Mouse (Mus musculus): Measurements from ENCODE around the gene Zswim5. TPM values are rescaled to one million over a fixed set of nuclear protein-coding genes. Genes with fewer than 3 reads are reported as not detected.

Gene Zswim5
- polyA plus RNA-seq (2012; rRNA removed; ENCODE audit: low replicate concordance) = 0.35 and 0.76 TPM in 2 replicates

DNA sequence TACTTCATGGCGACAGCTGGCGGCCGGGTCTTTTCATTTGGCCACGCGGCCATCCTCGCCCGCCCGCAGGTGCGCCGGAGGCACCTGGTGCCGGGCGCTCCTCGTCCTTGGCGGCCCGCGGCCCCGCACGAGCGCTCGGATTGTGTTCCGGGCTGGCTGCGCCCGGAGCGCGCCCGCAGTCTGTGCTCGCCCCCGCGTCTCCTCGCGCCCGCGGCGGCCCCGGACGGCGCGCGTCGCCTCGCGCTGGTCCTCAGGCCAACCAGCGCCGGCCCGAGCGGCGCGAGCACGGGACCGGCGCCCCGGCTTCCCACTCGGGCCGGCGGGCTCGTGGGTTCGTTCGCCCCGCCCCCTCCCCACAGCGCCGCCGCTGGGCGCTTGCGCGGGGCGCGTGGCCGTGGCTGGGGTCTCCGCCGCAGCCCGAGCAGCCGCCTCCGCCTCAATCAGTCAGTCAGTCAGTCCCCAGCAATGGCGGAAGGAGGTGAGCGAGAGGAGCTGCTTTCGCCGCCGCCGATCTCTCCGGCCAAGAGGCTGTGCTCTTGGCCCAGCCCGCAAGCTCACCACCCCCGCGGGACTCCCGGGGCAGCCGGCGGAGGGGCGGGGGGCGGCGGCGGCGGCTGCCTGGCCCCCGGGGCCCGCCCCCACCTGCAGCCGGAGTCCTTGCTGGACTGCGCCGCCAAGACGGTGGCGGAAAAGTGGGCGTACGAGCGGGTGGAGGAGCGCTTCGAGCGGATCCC, at the start of gene Zswim5:
Gene Zswim5 (plus strand): TSS at position 382 of the 734 bp plus-strand sequence.

DNA sequence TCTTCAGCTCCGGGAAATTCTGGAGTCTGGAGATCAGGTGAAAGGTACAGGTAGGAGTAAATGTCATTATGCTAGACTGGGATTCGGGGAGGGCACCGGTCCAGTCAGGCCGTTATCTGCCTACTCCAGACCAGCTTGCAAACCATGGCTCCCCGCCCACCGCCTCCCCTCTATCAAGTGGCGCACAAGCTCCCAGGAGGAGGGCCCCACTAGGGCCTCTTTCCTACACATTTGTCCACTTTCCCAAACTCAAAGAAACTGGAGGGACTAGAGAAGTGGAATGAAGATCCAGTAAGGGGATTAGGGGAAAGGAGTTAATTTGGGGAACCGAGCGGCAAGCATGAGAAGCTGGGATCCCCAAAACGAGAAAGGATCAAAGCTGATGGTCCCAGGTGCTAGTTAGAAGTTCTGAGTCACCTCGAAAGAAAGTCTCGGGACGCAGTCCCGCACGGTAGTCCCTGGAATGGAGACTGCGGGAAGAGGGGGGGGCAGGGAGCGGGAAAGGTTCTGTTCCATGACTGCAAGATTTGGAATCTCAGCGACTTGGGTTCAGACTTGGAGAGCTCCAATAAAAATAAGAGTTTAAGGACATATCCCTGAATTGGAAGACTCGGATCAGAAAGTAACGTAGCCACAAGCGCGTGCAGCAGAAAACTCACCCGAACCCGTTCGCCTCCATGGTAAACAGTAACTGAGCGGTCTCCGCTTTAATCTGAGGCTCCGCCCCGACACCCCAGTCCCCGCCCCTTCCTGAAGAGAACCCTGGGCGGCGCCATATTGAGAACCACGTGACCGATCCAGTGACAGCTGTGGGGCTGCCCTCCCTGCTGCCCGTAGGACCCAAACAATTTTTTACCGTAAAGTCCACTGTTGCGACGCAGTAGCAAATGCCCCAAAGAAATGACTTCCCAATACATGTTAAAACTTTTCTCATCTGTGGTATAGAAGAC, 116.8 kb downstream of the Zswim5 start, which contains the start of gene Urod:
Gene Urod (minus strand): TSS at position 742 of the 950 bp plus-strand sequence.

DNA sequence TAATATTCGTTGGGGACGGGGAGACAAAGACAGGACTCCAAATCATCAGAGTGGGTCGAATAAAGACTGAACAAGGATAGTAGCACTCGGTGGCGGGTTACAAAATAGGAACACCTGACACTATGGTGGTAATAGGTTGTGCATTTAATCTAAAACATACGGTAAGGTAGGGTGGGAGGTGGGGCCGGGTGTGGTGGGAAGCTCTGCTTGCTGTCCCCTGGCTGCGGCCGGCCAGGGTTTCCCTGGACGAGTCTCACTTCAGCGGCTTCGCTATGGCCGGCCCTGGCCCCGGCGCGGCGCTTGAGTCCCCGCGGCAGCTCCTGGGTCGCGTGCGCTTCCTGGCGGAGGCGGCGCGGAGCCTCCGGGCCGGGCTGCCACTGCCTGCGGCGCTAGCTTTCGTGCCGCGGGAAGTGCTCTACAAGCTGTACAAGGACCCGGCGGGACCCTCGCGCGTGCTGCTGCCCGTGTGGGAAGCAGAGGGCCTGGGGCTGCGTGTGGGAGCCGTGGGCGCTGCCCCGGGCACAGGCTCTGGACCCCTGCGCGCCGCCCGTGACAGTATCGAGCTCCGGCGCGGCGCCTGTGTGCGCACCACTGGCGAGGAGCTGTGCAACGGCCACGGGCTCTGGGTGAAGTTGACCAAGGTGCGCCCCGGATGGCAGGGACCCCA, 118.1 kb downstream of the Zswim5 start, which contains the start of gene Hectd3:
Gene Hectd3 (plus strand): TSS at position 187 of the 667 bp plus-strand sequence.

DNA sequence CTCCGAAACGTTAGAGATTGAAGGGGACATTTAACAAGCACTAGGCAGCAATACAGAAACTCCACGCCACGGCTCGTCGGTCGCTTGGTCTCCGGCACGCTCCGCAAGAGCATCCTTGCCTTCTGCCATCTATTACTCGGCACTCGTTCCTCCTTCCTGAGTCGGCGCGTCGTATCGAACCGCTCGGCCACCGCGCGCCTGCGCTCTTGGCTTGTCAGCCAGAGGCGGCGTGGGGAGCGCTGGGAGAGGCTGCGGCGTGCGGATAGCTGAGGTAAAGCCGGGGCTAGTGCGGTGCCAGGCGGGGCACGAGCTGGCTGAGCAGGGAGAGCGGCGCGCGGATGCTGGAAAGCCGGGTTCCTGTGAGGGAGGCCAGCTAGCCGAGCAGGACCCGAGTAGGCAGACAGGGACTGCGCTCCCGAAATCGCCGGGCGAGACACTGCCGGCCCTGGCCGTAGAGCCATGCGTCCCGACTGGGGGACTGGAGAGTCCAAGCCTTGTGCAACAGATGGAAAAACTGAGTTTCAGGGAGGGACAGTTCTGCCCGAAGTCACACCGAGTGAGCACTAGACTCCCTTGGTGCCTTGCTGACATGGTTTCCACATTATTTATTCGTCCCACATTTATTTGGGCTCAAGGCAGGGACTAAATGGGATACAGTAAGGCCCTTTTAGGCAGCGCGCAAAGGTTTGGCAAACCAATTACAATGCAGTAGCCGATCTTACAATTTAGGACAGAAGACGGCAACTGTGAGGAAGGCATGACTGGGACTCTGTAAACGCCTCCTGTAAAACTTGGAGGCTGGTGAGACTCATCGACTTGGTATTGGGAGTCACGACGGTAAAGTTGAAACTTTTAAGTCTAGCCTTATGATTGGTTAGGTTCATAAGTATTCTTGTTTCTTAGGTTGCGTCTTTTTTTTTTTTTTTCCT, 142.3 kb downstream of the Zswim5 start, which contains the start of gene Eif2b3:
Gene Eif2b3 (plus strand): TSS at position 197 of the 929 bp plus-strand sequence.

Other genes with a start within 250 kb of the Zswim5 start
- 1.8 and 2.9 TPM in 2 replicates for gene Nasp, start 249.4 kb upstream of the Zswim5 start, polyA plus RNA-seq (2012; rRNA removed; ENCODE audit: low replicate concordance)
- 558 and 588 TPM in 2 replicates for gene Akr1a1, start 225.7 kb upstream of the Zswim5 start, polyA plus RNA-seq (2012; rRNA removed; ENCODE audit: low replicate concordance)
- gene Prdx1, start 191.8 kb upstream of the Zswim5 start, polyA plus RNA-seq (2012; rRNA removed; ENCODE audit: low replicate concordance) = 46.5 and 208 TPM in 2 replicates
- 12.9 and 28.5 TPM in 2 replicates for gene Mmachc, start 169.0 kb upstream of the Zswim5 start, polyA plus RNA-seq (2012; rRNA removed; ENCODE audit: low replicate concordance)
- 25.2 and 47.6 TPM in 2 replicates for gene Ccdc163, start 168.9 kb upstream of the Zswim5 start, polyA plus RNA-seq (2012; rRNA removed; ENCODE audit: low replicate concordance)
- 3.0 and 3.9 TPM in 2 replicates for gene Tesk2, start 156.4 kb upstream of the Zswim5 start, polyA plus RNA-seq (2012; rRNA removed; ENCODE audit: low replicate concordance)
- 20.0 and 22.5 TPM in 2 replicates for gene Toe1, start 69.7 kb upstream of the Zswim5 start, polyA plus RNA-seq (2012; rRNA removed; ENCODE audit: low replicate concordance)
- 7.7 and 12.2 TPM in 2 replicates for gene Mutyh, start 69.7 kb upstream of the Zswim5 start, polyA plus RNA-seq (2012; rRNA removed; ENCODE audit: low replicate concordance)
- 2.0 and 2.8 TPM in 2 replicates for gene Hpdl, start 55.7 kb upstream of the Zswim5 start, polyA plus RNA-seq (2012; rRNA removed; ENCODE audit: low replicate concordance)
- gene Urod, start 117.0 kb downstream of the Zswim5 start, polyA plus RNA-seq (2012; rRNA removed; ENCODE audit: low replicate concordance) = 59.4 and 86.6 TPM in 2 replicates
- 58.6 and 76.9 TPM in 2 replicates for gene Hectd3, start 117.9 kb downstream of the Zswim5 start, polyA plus RNA-seq (2012; rRNA removed; ENCODE audit: low replicate concordance)
- gene Eif2b3, start 142.0 kb downstream of the Zswim5 start, polyA plus RNA-seq (2012; rRNA removed; ENCODE audit: low replicate concordance) = 4.5 and 12.2 TPM in 2 replicates
- gene Ptch2, start 218.7 kb downstream of the Zswim5 start, polyA plus RNA-seq (2012; rRNA removed; ENCODE audit: low replicate concordance) = 18.6 and 27.1 TPM in 2 replicates
- gene Btbd19, start 248.3 kb downstream of the Zswim5 start, polyA plus RNA-seq (2012; rRNA removed; ENCODE audit: low replicate concordance) = 13.6 and 23.0 TPM in 2 replicates
- gene Tctex1d4, start 249.4 kb downstream of the Zswim5 start, polyA plus RNA-seq (2012; rRNA removed; ENCODE audit: low replicate concordance) = 0.24 and 0.92 TPM in 2 replicates

Measured in mammary gland, adult 2 months (tissue).